Mouse (Mus musculus): ENCODE measurements around the gene Tcl1b2.

DNA sequence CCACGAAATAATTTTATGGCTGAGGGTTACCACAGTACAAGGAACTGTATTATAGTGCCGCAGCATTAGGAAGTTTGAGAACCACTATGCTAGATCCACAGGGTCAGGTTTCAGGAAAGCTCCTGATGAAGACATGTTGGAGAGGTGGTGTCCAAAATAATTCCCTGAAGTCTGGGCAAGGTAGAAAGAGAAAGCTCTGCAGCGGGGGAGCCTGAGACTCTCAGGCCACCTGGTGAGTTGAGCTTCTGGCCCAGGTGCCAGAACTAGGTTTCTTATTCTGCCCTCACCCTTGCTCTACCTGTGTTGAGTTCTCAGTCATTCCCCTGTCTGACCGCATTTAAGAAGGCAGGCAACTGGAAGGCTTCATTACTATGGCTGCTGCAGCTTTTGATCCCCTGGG, 13.6 kb downstream of the Tcl1b2 start, which contains the start of gene Tcl1b1:
- TF ChIP-seq CTCF (IDR thresholded peaks at IDR 0.05; ENCODE audit: low read depth, low read length), result no peak
- TF ChIP-seq GATA2 (IDR thresholded peaks at IDR 0.05; ENCODE audit: borderline replicate concordance, low read depth, low read length), result no peak
- TF ChIP-seq GATA1 (IDR thresholded peaks at IDR 0.05; ENCODE audit: borderline replicate concordance, low read length), result no peak
- TF ChIP-seq POLR2AphosphoS5 (IDR thresholded peaks at IDR 0.05; ENCODE audit: insufficient replicate concordance, low read depth, low read length), result no peak
- TF ChIP-seq TAL1 (conservative IDR thresholded peaks at IDR 0.05; ENCODE audit: low read depth, low read length), result no peak

Measured in G1E (cell line).